Mouse (Mus musculus) ES-E14 (cell line): Measurements from ENCODE around the gene Hcfc2.

ENCODE experiments used
- CHD2 ChIP-seq: IDR thresholded peaks from 2 replicates; pipeline ENCODE4 v1.6.1; 2014; ENCODE audit warnings: mild to moderate bottlenecking, low read depth, low read length, inconsistent platforms
- HCFC1 ChIP-seq: IDR thresholded peaks from 2 replicates; pipeline ENCODE4 v1.6.1; 2012; ENCODE audit warnings: low read length, inconsistent platforms, borderline replicate concordance; ENCODE audit not compliant: insufficient read depth
- MAFK ChIP-seq: IDR thresholded peaks from 2 replicates; pipeline ENCODE4 v1.6.1; 2014; ENCODE audit warnings: mild to moderate bottlenecking, low read depth, low read length, inconsistent platforms; ENCODE audit not compliant: insufficient read depth
- ZC3H11A ChIP-seq: IDR thresholded peaks from 2 replicates; pipeline ENCODE4 v1.6.1; 2012; ENCODE audit warnings: low read depth, mild to moderate bottlenecking, inconsistent platforms, low read length, borderline replicate concordance
- ZNF384 ChIP-seq: IDR thresholded peaks from 2 replicates; pipeline ENCODE4 v1.6.1; 2012; ENCODE audit warnings: low read depth, low read length, inconsistent platforms

DNA sequence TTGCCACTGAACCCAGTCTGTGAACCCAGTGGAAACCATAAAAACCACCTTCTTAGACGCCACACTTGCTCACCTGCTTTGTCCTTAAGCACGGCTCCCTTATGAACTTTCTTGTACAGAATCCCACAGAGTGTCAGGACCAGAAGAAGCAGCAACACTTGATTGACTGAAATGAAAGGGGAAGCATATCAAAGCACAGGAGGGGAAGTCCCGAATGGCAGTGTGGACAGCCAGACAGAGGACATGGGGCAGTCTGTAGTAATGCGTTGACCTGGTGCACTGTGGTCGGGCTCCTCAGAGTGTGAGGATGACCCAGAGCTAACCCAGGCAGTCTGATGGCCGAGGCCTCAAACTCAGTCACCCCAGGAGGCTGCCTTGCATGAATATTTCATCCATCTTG, 25.8 kb upstream of the Hcfc2 start:
- no peak for TF ChIP-seq ZC3H11A
- no peak for TF ChIP-seq MAFK
- TF ChIP-seq ZNF384: no peak
- no peak for TF ChIP-seq CHD2
- TF ChIP-seq HCFC1: no peak
